Mouse (Mus musculus) olfactory bulb, adult 2 months (tissue): ENCODE measurements at regions not wholly inside any gene's neighbourhood (a gene's known extent, or its start where the extent isn't known, plus 50 kb on each side); places are given as distances from the start of the nearest gene placed in this dataset.

ENCODE experiments used
- CTCF ChIP-seq: fragments of 200-500 bp; IDR thresholded peaks from 2 replicates; pipeline ENCODE4 v1.5.1; 2012; ENCODE audit warnings: low read depth, mild to moderate bottlenecking, low read length, moderate library complexity; ENCODE audit not compliant: insufficient read depth
- POLR2A ChIP-seq: fragments of 200-500 bp; IDR thresholded peaks from 2 replicates; pipeline ENCODE4 v1.6.1; 2012; ENCODE audit warnings: mild to moderate bottlenecking, low read depth, low read length, moderate library complexity; ENCODE audit not compliant: insufficient read depth

GRCm38 (mm10) chr1:89252528-89252927 lies 182.3 kb downstream of the Sh3bp4 start:
- TF ChIP-seq CTCF (no peak), POLR2A (no peak)
